Mouse (Mus musculus): Measurements from ENCODE around the gene Car10. TPM values are rescaled to one million over a fixed set of nuclear protein-coding genes. Genes with fewer than 3 reads are reported as not detected.

Gene Car10
- polyA plus RNA-seq, 1 experiment from 2014 or later, result 14.8 TPM

GRCm38 (mm10) chr11:93185477-93185876, 87.6 kb downstream of the Car10 start:
- Histone ChIP-seq H3K4me1 (replicated peaks) (no peaks in the 10 kb centered on the region), H3K27ac (no peak overlapping the region), H3K27me3 (no peaks in the 10 kb centered on the region), H3K36me3 (no peaks in the 10 kb centered on the region), H3K9ac (replicated peaks) (no peak overlapping the region), H3K9me3 (no peaks in the 10 kb centered on the region), H3K4me2 (replicated peaks) (no peak overlapping the region), H3K4me3 (replicated peaks) (no peak overlapping the region)
- WGBS, result 86% methylated on average over 4 of the region's 4 CpGs
- no peak for ATAC-seq

- no peaks in the 10 kb centered on the region for H3K36me3 ChIP-seq
- H3K4me3 ChIP-seq (replicated peaks), result no peak overlapping the region
- WGBS, result 76% methylated on average over 2 of the region's 2 CpGs
- H3K27ac ChIP-seq, result no peak overlapping the region
- no peak overlapping the region for H3K9ac ChIP-seq (replicated peaks)
- no peaks in the 10 kb centered on the region for H3K27me3 ChIP-seq
- no peaks in the 10 kb centered on the region for H3K9me3 ChIP-seq
- no peaks in the 10 kb centered on the region for H3K4me1 ChIP-seq (replicated peaks)
- no peak for ATAC-seq
- no peak overlapping the region for H3K4me2 ChIP-seq (replicated peaks)
These were observed 88.3 kb downstream of the Car10 start for GRCm38 (mm10) chr11:93186163-93186562.

- H3K4me3 ChIP-seq (replicated peaks), result no peak overlapping the region
- no peaks in the 10 kb centered on the region for H3K27me3 ChIP-seq
- H3K4me2 ChIP-seq (replicated peaks), result no peak overlapping the region
- no peak overlapping the region for H3K27ac ChIP-seq
- no peaks in the 10 kb centered on the region for H3K4me1 ChIP-seq (replicated peaks)
- H3K36me3 ChIP-seq, result no peaks in the 10 kb centered on the region
- H3K9me3 ChIP-seq, result no peaks in the 10 kb centered on the region
- no peak overlapping the region for H3K9ac ChIP-seq (replicated peaks)
- no peak for ATAC-seq
- WGBS, result 86% methylated on average over 5 of the region's 5 CpGs
These were observed 90.8 kb downstream of the Car10 start for GRCm38 (mm10) chr11:93188621-93189020.

- H3K4me2 ChIP-seq (replicated peaks), result no peak overlapping the region
- no peak for ATAC-seq
- H3K27ac ChIP-seq, result no peak overlapping the region
- H3K9me3 ChIP-seq, result no peaks in the 10 kb centered on the region
- H3K4me3 ChIP-seq (replicated peaks), result no peak overlapping the region
- 93% methylated on average over 3 of the region's 3 CpGs for WGBS
- H3K36me3 ChIP-seq, result no peaks in the 10 kb centered on the region
- H3K27me3 ChIP-seq, result no peaks in the 10 kb centered on the region
- no peaks in the 10 kb centered on the region for H3K4me1 ChIP-seq (replicated peaks)
- no peak overlapping the region for H3K9ac ChIP-seq (replicated peaks)
These were observed 102.2 kb downstream of the Car10 start for GRCm38 (mm10) chr11:93200046-93200445.

DNA sequence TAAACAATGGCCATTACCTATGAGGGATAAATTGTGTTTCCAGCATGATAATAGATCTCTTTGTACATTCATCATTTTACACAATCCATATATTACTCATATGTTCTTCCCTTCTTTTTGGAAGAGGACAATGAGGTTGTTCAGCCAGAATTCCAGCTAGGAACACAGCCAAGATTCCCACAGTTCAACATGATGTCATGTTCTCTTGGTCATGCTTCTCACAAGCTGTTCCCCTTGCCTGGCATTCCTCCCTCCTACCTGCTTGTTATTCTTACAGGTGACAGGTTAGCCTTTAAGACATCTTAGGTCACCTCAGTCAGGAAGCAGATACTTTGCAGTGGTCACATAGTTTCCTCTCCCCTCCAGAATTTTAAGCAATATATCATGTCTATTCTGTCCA, 119.6 kb downstream of the Car10 start:
- no peak overlapping the region for H3K9ac ChIP-seq (replicated peaks)
- H3K27me3 ChIP-seq, result no peaks in the 10 kb centered on the region
- no peak overlapping the region for H3K27ac ChIP-seq
- no peak for ATAC-seq
- no peaks in the 10 kb centered on the region for H3K9me3 ChIP-seq
- no peak overlapping the region for H3K4me3 ChIP-seq (replicated peaks)
- no peaks in the 10 kb centered on the region for H3K36me3 ChIP-seq
- no peaks in the 10 kb centered on the region for H3K4me1 ChIP-seq (replicated peaks)
- H3K4me2 ChIP-seq (replicated peaks), result no peak overlapping the region

GRCm38 (mm10) chr11:93230057-93230456, 132.2 kb downstream of the Car10 start:
- H3K27ac ChIP-seq, result no peak overlapping the region
- no peak overlapping the region for H3K4me2 ChIP-seq (replicated peaks)
- no peaks in the 10 kb centered on the region for H3K9me3 ChIP-seq
- H3K36me3 ChIP-seq, result no peaks in the 10 kb centered on the region
- H3K27me3 ChIP-seq, result no peaks in the 10 kb centered on the region
- no peak for ATAC-seq
- no peak overlapping the region for H3K4me3 ChIP-seq (replicated peaks)
- H3K4me1 ChIP-seq (replicated peaks), result no peaks in the 10 kb centered on the region
- H3K9ac ChIP-seq (replicated peaks), result no peak overlapping the region

GRCm38 (mm10) chr11:93249771-93250265, 152.0 kb downstream of the Car10 start:
- no peak for ATAC-seq
- WGBS, result 72% methylated on average over 6 of the region's 6 CpGs

DNA sequence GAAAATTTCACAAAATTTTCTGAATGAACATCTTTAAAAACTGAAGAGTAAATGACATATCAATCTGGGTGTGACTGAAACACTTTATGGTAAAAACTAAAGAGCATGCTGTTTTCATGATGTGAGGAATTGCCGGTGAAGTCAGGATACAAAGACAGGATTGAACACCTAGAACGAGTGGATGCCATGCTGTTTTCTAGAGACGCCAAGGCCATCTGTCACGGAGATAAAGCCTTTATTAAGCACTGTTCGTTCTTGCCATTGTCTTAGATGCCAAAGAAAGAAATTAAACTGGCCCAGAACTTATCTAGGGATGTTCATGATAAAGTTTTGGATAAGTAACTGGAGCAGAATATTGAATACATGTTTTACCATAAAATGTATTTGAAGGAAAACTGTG, 153.9 kb downstream of the Car10 start:
- no peak overlapping the region for H3K9ac ChIP-seq (replicated peaks)
- ATAC-seq, result no peak
- H3K4me2 ChIP-seq (replicated peaks), result no peak overlapping the region
- no peaks in the 10 kb centered on the region for H3K27me3 ChIP-seq
- H3K27ac ChIP-seq, result no peak overlapping the region
- no peak overlapping the region for H3K4me3 ChIP-seq (replicated peaks)
- H3K36me3 ChIP-seq, result no peaks in the 10 kb centered on the region
- 58% methylated on average over 5 of the region's 5 CpGs for whole genome bisulfite sequencing
- H3K9me3 ChIP-seq, result no peaks in the 10 kb centered on the region
- no peaks in the 10 kb centered on the region for H3K4me1 ChIP-seq (replicated peaks)

More at GRCm38 (mm10) chr11:93249771-93250265, 152.0 kb downstream of the Car10 start:
- Histone ChIP-seq H3K4me2 (replicated peaks) (no peak overlapping the region), H3K36me3 (no peaks in the 10 kb centered on the region), H3K4me3 (replicated peaks) (no peak overlapping the region), H3K9me3 (no peaks in the 10 kb centered on the region), H3K9ac (replicated peaks) (no peak overlapping the region), H3K27me3 (no peaks in the 10 kb centered on the region), H3K4me1 (replicated peaks) (no peaks in the 10 kb centered on the region), H3K27ac (no peak overlapping the region)

GRCm38 (mm10) chr11:93263979-93264378, 166.2 kb downstream of the Car10 start:
- Histone ChIP-seq H3K9ac (replicated peaks) (no peak overlapping the region), H3K36me3 (no peaks in the 10 kb centered on the region), H3K4me2 (replicated peaks) (no peak overlapping the region), H3K27ac (no peak overlapping the region), H3K27me3 (no peaks in the 10 kb centered on the region), H3K4me1 (replicated peaks) (no peaks in the 10 kb centered on the region), H3K9me3 (no peaks in the 10 kb centered on the region), H3K4me3 (replicated peaks) (no peak overlapping the region)
- ATAC-seq, result no peak
- WGBS, result 76% methylated on average over 3 of the region's 3 CpGs

DNA sequence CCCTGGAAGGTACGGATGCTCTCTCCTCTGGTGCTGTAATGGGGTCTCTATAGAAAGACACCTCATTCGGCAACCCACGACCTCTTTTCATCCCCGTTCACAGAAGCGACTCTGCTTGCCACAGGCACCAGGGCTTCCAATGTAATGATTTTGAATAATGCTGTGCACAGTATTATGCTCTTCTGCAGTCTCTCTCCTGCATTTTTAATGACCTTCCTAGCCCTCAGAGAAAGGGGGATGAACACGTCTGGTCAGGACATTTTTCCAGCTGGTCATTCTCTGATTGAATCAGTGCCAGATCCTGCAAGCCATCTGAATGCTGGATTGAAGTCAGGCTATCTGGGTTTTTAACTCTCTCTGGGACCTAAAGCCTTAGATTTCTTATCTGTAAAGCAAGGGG, 174.2 kb downstream of the Car10 start:
- Histone ChIP-seq H3K4me3 (replicated peaks) (no peak overlapping the region), H3K4me1 (replicated peaks) (peaks cover 21% of the 10 kb centered on the region), H3K27me3 (0 out of 2 replicates have a peak, but pooled peaks cover 4% of the 10 kb centered on the region), H3K36me3 (no peaks in the 10 kb centered on the region), H3K4me2 (replicated peaks) (no peak overlapping the region), H3K9ac (replicated peaks) (no peak overlapping the region), H3K27ac (no peak overlapping the region), H3K9me3 (no peaks in the 10 kb centered on the region)
- 18% methylated on average over 6 of the region's 6 CpGs for WGBS
- peak; percentile 70 for ATAC-seq

DNA sequence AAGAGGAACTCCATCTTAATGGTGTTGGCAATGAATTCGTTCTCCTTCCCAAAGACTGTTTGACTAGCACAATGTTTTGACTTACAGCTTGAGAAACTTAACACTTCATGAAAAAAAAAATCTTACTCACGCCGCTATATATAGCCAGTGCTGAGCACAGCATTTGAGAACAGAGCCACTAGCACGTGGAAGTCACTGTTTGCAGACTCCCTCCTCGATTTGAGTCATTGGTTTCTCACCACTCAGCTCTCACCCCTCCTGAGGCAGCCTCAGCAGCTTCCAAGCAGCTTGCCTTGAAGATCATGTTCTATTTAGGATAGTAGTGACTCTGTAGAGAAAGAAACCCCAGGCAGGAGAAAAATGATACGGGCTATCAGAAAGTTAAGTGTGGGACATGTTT, 176.1 kb downstream of the Car10 start:
- 80% methylated on average over 6 of the region's 6 CpGs for WGBS
- Histone ChIP-seq H3K4me3 (replicated peaks) (no peak overlapping the region), H3K36me3 (no peaks in the 10 kb centered on the region), H3K27me3 (0 out of 2 replicates have a peak, but pooled peaks cover 4% of the 10 kb centered on the region), H3K27ac (no peak overlapping the region), H3K4me1 (replicated peaks) (peaks cover 21% of the 10 kb centered on the region), H3K9ac (replicated peaks) (no peak overlapping the region), H3K4me2 (replicated peaks) (no peak overlapping the region), H3K9me3 (no peaks in the 10 kb centered on the region)
- ATAC-seq, result no peak

DNA sequence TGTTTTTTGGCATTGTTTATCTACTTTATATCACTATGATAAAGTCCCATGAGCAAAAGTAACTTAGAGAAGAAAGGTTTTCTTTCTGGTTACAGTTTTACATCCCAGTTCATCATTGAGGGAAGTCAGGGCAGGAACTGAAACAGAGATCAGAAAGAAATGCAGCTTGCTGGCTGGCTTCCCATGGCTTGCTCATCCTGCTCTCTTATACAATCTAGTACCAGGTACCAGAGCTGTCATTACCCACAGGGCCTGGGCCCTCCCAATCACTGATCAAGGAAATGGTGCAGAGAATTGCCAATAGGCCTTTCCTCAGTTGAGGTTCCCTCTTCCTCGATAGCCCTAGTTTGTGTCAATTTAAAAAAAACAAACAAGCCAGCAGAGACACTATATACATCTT, 195.8 kb downstream of the Car10 start:
- H3K4me1 ChIP-seq (replicated peaks), result no peaks in the 10 kb centered on the region
- H3K9ac ChIP-seq (replicated peaks), result no peak overlapping the region
- H3K9me3 ChIP-seq, result no peaks in the 10 kb centered on the region
- no peaks in the 10 kb centered on the region for H3K36me3 ChIP-seq
- 88% methylated on average over 1 of the region's 1 CpGs for WGBS
- no peak overlapping the region for H3K4me3 ChIP-seq (replicated peaks)
- H3K4me2 ChIP-seq (replicated peaks), result no peak overlapping the region
- no peaks in the 10 kb centered on the region for H3K27me3 ChIP-seq
- no peak overlapping the region for H3K27ac ChIP-seq
- ATAC-seq, result no peak

GRCm38 (mm10) chr11:93309981-93310380, 212.2 kb downstream of the Car10 start:
- 97% methylated on average over 1 of the region's 1 CpGs for WGBS
- Histone ChIP-seq H3K9me3 (no peaks in the 10 kb centered on the region), H3K27me3 (no peaks in the 10 kb centered on the region)

More at GRCm38 (mm10) chr11:93309981-93310380, 212.2 kb downstream of the Car10 start:
- no peak for ATAC-seq
- H3K4me1 ChIP-seq (replicated peaks), result no peaks in the 10 kb centered on the region
- no peak overlapping the region for H3K9ac ChIP-seq (replicated peaks)
- no peak overlapping the region for H3K4me3 ChIP-seq (replicated peaks)
- H3K4me2 ChIP-seq (replicated peaks), result no peak overlapping the region
- H3K36me3 ChIP-seq, result no peaks in the 10 kb centered on the region
- H3K27ac ChIP-seq, result no peak overlapping the region
